Mouse (Mus musculus) liver, adult 2 months (tissue): Measurements from ENCODE around the gene Camk2g. TPM values are rescaled to one million over a fixed set of nuclear protein-coding genes. Genes with fewer than 3 reads are reported as not detected.

ENCODE experiments used
- DNase-seq: peaks from one replicate; pipeline ENCODE4 v3.0.0-alpha.2; 2011; ENCODE audit warnings: low read depth, low spot score; ENCODE audit errors: extremely low read depth
- H3K27ac ChIP-seq: fragments of 200-500 bp; replicated peaks from 2 replicates; pipeline ENCODE4 v1.5.1; 2012; ENCODE audit warnings: low read depth, mild to moderate bottlenecking, control low read depth, inconsistent platforms, low read length; ENCODE audit not compliant: insufficient read depth
- H3K27me3 ChIP-seq: fragments of 200-500 bp; 2 replicates; pipeline ENCODE4 v1.6.1; 2012; ENCODE audit warnings: mild to moderate bottlenecking, moderate library complexity, low read length, inconsistent platforms; ENCODE audit not compliant: control insufficient read depth, insufficient read depth
- H3K36me3 ChIP-seq: fragments of 200-500 bp; 2 replicates; pipeline ENCODE4 v1.6.1; 2012; ENCODE audit warnings: low read length, inconsistent platforms; ENCODE audit not compliant: control insufficient read depth, insufficient read depth
- H3K4me1 ChIP-seq: fragments of 200-500 bp; 2 replicates; pipeline ENCODE4 v1.6.1; 2011; ENCODE audit warnings: low read length; ENCODE audit not compliant: control insufficient read depth, insufficient read depth
- H3K4me3 ChIP-seq: fragments of 200-500 bp; 2 replicates; pipeline ENCODE4 v1.5.1; 2011; ENCODE audit warnings: low read depth, mild to moderate bottlenecking, control low read depth, low read length, moderate library complexity; ENCODE audit not compliant: insufficient read depth
- H3K79me2 ChIP-seq: fragments of 200-500 bp; 2 replicates; pipeline ENCODE4 v1.6.1; 2012; ENCODE audit warnings: inconsistent platforms, mild to moderate bottlenecking, low read length, moderate library complexity; ENCODE audit not compliant: control insufficient read depth, insufficient read depth
- H3K9ac ChIP-seq: fragments of 200-500 bp; 2 replicates; pipeline ENCODE4 v1.6.1; 2012; ENCODE audit warnings: low read depth, mild to moderate bottlenecking, control low read depth, inconsistent platforms, low read length
- CTCF ChIP-seq: fragments of 200-500 bp; IDR thresholded peaks from 2 replicates; pipeline ENCODE4 v1.5.1; 2011; ENCODE audit warnings: low read depth, low read length, control low read depth
- POLR2A ChIP-seq: fragments of 200-500 bp; IDR thresholded peaks from 2 replicates; pipeline ENCODE4 v1.6.1; 2011; ENCODE audit warnings: low read length, control low read depth; ENCODE audit not compliant: insufficient read depth; ENCODE audit errors: extremely low read depth
- WGBS: fragments of 180-500 bp; shearing (Covaris S2); methylation state at CpG from one replicate; pipeline ENCODE4 v1.1.7; 2018; 5-methylcytosine and 5-hydroxymethylcytosine counted together
- polyA plus RNA-seq: library from polyadenylated mRNA; depleted of rRNA; stranded (reverse); fragments of >200 nt; gene quantifications from 2 replicates; pipeline ENCODE4 v1.2.3, GENCODE M21; 2012
- total RNA-seq: library from RNA; depleted of rRNA; stranded (reverse); fragments of >200 nt; gene quantifications from 2 replicates; pipeline ENCODE4 v1.2.3, GENCODE M21; 2014

The Camk2g gene
- total and polyA plus RNA-seq, 2 experiments = 7.9 TPM

DNA sequence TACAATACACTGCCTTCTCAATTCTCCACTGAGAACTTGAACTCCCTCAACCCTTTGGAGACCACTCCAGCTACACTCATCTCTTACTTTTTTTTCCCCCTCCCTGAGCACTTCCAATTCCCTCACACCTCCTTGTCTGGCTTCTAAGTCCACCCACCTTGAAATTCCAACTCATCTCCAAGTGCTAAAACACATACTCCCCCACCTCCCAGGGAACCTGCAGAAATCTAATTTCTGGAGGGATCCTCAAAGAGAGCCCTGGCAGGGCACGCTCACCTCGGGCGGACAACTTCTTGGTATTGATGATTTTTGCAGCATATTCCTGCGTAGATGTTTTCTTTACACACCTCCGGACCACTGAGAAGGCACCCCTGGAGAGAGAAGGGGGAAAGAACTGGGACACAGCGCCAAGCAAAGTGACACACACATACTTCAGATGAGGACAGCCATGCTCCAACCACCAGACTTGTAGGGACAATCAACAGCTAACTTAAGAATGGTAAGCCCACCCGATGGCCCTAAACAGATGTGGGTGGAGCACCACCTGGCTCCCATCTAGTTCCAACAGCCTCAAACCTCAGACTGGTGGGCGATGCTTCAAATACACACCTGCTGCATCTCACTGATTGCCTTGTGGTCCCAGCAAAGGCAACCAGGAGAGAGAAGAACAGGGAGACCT is 1.5 kb downstream of the Camk2g start:
- no peak for DNase-seq
- 87% methylated on average over 8 of the region's 8 CpGs for WGBS
- Histone ChIP-seq H3K9ac (no peak overlapping the region), H3K27me3 (no peaks in the 10 kb centered on the region), H3K4me3 (no peak overlapping the region), H3K27ac (no peak overlapping the region), H3K4me1 (peaks cover 4% of the 10 kb centered on the region; the same call in 1 of the 2 replicates), H3K36me3 (0 out of 2 replicates have a peak, but pooled peaks cover 2% of the 10 kb centered on the region), H3K79me2 (peaks cover 34% of the 10 kb centered on the region)
- TF ChIP-seq POLR2A (no peak), CTCF (no peak)

DNA sequence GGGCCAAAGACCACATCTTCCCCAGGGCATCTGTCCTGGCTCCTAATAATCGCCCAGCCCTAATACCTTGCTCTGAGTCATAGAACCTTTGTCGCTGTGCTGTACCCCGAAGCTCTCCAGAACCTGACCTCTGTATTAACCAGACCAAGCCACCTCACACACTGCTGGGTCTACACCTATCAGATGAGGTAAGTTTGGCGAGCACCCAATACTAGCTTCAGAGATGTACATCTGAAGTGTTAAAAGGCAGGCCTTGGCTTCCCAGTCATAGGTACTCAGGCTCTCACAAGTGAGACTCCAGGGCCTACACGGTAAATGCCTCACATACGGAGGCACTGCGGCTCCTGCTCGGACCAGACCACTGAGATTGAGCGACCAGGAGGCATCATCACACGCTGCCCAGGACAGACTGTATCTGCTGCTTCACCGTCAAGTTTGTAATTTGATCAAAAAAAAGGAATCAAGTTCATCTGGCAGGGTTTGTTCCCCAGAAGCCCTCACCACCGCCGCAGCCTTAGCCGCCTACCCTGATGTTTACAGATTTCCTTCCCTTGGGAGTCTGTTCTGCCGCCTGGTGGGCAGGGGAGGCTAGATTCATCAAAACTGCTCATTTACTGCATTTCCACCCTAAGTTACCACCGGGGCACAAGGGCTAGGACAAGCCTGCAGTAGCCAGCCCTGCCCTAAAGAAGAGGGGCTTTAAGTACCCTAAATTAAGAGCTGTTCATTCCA is 2.2 kb downstream of the Camk2g start:
- Histone ChIP-seq H3K9ac (no peak overlapping the region), H3K27ac (no peak overlapping the region), H3K36me3 (0 out of 2 replicates have a peak, but pooled peaks cover 2% of the 10 kb centered on the region), H3K27me3 (no peaks in the 10 kb centered on the region), H3K4me3 (no peak overlapping the region), H3K4me1 (peaks cover 4% of the 10 kb centered on the region; the same call in 1 of the 2 replicates), H3K79me2 (peaks cover 35% of the 10 kb centered on the region)
- no peak for DNase-seq
- TF ChIP-seq CTCF (no peak), POLR2A (no peak)
- WGBS = 93% methylated on average over 16 of the region's 16 CpGs

GRCm38 (mm10) chr14:20790996-20791395 is 2.9 kb downstream of the Camk2g start:
- TF ChIP-seq CTCF (no peak), POLR2A (no peak)
- no peak overlapping the region for H3K9ac ChIP-seq
- no peak overlapping the region for H3K4me3 ChIP-seq
- H3K36me3 ChIP-seq = 0 out of 2 replicates have a peak, but pooled peaks cover 2% of the 10 kb centered on the region
- H3K79me2 ChIP-seq = peaks cover 42% of the 10 kb centered on the region
- H3K4me1 ChIP-seq = peaks cover 4% of the 10 kb centered on the region; the same call in 1 of the 2 replicates
- DNase-seq = no peak
- 98% methylated on average over 6 of the region's 6 CpGs for WGBS
- no peak overlapping the region for H3K27ac ChIP-seq
- no peaks in the 10 kb centered on the region for H3K27me3 ChIP-seq

- Histone ChIP-seq H3K36me3 (0 out of 2 replicates have a peak, but pooled peaks cover 2% of the 10 kb centered on the region), H3K27me3 (no peaks in the 10 kb centered on the region), H3K4me3 (no peak overlapping the region), H3K4me1 (peaks cover 4% of the 10 kb centered on the region; the same call in 1 of the 2 replicates), H3K27ac (no peak overlapping the region), H3K9ac (no peak overlapping the region), H3K79me2 (peaks cover 42% of the 10 kb centered on the region)
- WGBS = 82% methylated on average over 5 of the region's 5 CpGs
- no peak for DNase-seq
- TF ChIP-seq POLR2A (no peak), CTCF (no peak)
Measured at GRCm38 (mm10) chr14:20790445-20790844, 3.4 kb downstream of the Camk2g start.

GRCm38 (mm10) chr14:20789593-20789992 is 4.3 kb downstream of the Camk2g start:
- no peak for TF ChIP-seq CTCF
- TF ChIP-seq POLR2A = no peak
- DNase-seq = no peak
- 88% methylated on average over 4 of the region's 4 CpGs for WGBS
- Histone ChIP-seq H3K27me3 (no peaks in the 10 kb centered on the region), H3K4me1 (peaks cover 4% of the 10 kb centered on the region; the same call in 1 of the 2 replicates), H3K27ac (no peak overlapping the region), H3K36me3 (0 out of 2 replicates have a peak, but pooled peaks cover 2% of the 10 kb centered on the region), H3K4me3 (no peak overlapping the region), H3K79me2 (peaks cover 43% of the 10 kb centered on the region), H3K9ac (no peak overlapping the region)
